Mouse (Mus musculus) gastrocnemius, adult 2 months (tissue): ENCODE measurements at regions not wholly inside any gene's neighbourhood (a gene's known extent, or its start where the extent isn't known, plus 50 kb on each side); places are given as distances from the start of the nearest gene placed in this dataset.

Experiments used
- DNase-seq: peaks from one replicate; pipeline ENCODE4 v3.0.0; 2022
- H3K27ac ChIP-seq: fragments of 200-600 bp; 2 replicates; pipeline ENCODE4 v1.8.1; 2022; ENCODE audit warnings: mild to moderate bottlenecking
- H3K4me3 ChIP-seq: fragments of 200-600 bp; 2 replicates; pipeline ENCODE4 v1.8.1; 2022; ENCODE audit warnings: mild to moderate bottlenecking, moderate library complexity
- CTCF ChIP-seq: fragments of 200-600 bp; IDR thresholded peaks from 2 replicates; pipeline ENCODE4 v1.8.1; 2022; ENCODE audit warnings: antibody characterized with exemption, mild to moderate bottlenecking, moderate library complexity
- intact Hi-C: fragments of 180-260 bp; cut with DNase I; formaldehyde crosslinking; loops from one replicate; pipeline ENCODE4 v1.15.1; 2025

GRCm38 (mm10) chr7:145025186-145026013, 85.7 kb upstream of the Ccnd1 start:
- H3K4me3 ChIP-seq: no peak overlapping the region
- DNase-seq: no peak
- TF ChIP-seq CTCF: no peak
- intact Hi-C loops: loop anchor here (5.0 kb wide), 1 partner anchor 83 kb away; no protein-coding TSS in a partner anchor
- H3K27ac ChIP-seq: peak overlapping the region; percentile 79

DNA sequence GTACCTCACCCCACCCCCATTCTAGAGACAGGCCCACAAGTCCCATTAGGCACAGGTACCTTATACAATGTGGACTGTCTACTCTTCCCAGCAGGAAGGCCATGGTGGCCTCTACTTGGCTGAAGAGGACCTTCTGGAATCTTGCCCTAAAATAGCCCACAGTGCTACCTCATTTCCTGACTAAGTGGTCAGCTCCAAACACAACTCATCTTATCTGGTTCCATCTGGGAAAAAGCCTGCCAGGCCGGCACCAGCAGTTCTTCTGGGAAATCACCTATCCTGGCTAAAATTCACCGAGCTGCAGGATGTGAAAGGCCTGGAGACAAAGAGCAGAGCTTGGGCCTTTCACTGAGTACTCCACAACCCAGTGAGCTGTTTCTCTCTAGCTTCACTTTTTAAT, 84.9 kb upstream of the Ccnd1 start:
- intact Hi-C loops: loop anchor here (5.0 kb wide), 1 partner anchor 82 kb away; no protein-coding TSS in a partner anchor
- DNase-seq: no peak
- Histone ChIP-seq H3K4me3 (no peak overlapping the region), H3K27ac (peak overlapping the region; percentile 79)
- no peak for TF ChIP-seq CTCF

DNA sequence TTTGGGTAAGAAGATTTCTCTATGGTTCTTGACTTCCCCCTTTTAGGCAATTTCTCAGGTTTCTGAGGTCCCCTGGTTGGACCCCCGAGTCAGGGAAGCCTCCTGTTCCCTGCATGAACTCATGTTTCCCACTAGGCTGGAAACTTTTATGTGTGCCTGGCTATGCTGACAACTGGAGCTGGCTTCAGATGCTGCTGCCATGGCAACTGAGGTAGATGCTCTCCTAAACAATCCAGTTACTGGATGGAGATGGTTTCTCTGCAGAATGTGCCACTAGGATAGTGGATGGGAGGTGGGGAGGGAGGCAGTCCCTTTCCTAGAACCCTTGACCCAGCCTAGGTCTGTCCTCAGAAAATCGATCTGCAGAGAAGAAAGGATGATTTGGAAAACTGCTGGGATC, 79.4 kb upstream of the Ccnd1 start:
- intact Hi-C loops: no loop called here
- no peak for TF ChIP-seq CTCF
- H3K4me3 ChIP-seq: no peak overlapping the region
- H3K27ac ChIP-seq: no peak overlapping the region
- no peak for DNase-seq

GRCm38 (mm10) chr7:145018149-145018548, 78.4 kb upstream of the Ccnd1 start:
- intact Hi-C loops: no loop called here
- no peak for DNase-seq
- TF ChIP-seq CTCF: no peak
- Histone ChIP-seq H3K4me3 (no peak overlapping the region), H3K27ac (no peak overlapping the region)

DNA sequence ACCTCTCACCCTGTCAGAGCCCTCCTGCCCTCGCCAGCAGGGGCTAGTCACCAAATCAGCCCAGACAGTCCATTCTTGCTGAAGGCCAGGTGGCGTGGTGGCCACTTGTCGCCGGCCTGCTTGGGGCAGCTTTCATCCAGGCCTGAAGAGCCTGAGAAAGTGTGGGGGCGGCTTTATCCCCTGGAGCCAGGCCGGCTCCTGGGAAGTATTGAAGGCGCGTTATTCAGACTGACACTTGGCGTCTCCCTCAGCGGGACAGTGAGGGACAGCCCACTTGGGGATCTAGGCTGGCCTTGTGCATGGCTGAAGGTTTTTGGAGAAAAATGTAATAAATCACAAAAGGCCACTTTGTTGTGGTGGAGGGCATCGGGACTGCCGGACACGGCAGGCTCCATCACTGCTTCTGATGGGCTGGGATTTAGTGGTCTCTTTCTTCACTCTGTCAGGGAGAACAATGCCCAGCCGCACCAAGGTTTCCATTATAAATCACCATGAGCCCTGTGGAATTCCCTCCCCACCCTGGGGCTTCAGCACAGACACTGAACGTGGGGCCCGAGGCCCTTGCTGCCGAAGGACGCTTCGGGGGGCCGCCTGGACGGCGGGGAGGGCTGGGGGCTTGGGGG, 75.8 kb upstream of the Ccnd1 start:
- Histone ChIP-seq H3K27ac (no peak overlapping the region), H3K4me3 (no peak overlapping the region)
- no peak for DNase-seq
- TF ChIP-seq CTCF: no peak
- intact Hi-C loops: no loop called here

GRCm38 (mm10) chr7:145010757-145011156, 71.0 kb upstream of the Ccnd1 start:
- H3K27ac ChIP-seq: no peak overlapping the region
- no peak for TF ChIP-seq CTCF
- intact Hi-C loops: no loop called here
- no peak overlapping the region for H3K4me3 ChIP-seq
- DNase-seq: no peak

DNA sequence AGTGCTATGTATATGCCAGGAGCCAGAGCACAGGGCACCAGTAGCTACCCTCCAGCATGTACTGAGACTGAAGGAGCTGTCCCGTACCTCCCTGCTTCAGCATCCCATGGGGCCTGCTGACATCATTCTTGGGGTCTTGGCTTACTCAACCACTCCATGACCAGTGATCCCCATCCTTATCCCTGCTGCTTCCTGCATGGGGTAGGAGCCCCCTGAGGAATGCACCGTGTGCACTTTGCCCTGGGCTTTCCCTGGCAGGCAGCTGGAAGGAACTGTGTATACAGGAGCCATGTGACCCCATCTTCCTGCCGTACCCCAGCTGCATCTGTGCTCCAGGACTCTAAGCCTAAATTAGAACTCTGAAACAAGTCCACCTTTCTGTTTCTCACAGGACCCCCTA, 70.3 kb upstream of the Ccnd1 start:
- Histone ChIP-seq H3K27ac (no peak overlapping the region), H3K4me3 (no peak overlapping the region)
- no peak for TF ChIP-seq CTCF
- no peak for DNase-seq
- intact Hi-C loops: no loop called here

- no peak for DNase-seq
- Histone ChIP-seq H3K27ac (no peak overlapping the region), H3K4me3 (no peak overlapping the region)
- intact Hi-C loops: no loop called here
- no peak for TF ChIP-seq CTCF
These were observed 69.1 kb upstream of the Ccnd1 start for GRCm38 (mm10) chr7:145008662-145009333.

GRCm38 (mm10) chr7:145007216-145007615, 67.5 kb upstream of the Ccnd1 start:
- DNase-seq: no peak
- no peak for TF ChIP-seq CTCF
- Histone ChIP-seq H3K27ac (no peak overlapping the region), H3K4me3 (no peak overlapping the region)
- intact Hi-C loops: no loop called here

DNA sequence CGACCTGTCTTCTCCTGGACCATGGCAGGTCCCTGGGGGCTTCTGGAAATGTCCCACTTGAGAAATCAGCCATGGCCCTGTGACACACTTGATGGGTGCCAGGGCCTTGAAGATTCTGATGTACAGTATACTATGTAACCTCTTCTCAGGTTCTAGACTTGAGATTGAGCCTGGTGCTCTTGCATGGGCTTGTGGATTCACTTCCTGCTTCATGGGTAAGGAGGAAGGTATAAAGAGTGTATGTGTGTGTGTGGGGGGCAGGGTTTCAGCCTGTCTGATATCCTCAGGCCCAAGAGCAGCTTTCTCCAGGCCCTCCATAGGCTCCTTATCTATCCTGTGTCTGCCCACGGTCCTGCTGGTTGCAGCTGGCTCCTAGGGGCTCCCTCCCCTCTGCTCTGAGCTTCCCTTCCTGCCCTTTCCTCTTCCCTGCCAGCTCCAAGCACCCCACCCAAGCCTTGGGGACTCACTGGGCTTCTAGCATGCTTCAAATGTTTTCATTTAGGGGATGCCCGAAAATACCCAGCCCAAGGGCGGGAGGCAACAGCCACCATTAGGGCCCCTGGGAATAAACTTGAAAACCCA, 61.9 kb upstream of the Ccnd1 start:
- no peak for TF ChIP-seq CTCF
- intact Hi-C loops: no loop called here
- H3K4me3 ChIP-seq: no peak overlapping the region
- DNase-seq: peak; percentile 29
- no peak overlapping the region for H3K27ac ChIP-seq

DNA sequence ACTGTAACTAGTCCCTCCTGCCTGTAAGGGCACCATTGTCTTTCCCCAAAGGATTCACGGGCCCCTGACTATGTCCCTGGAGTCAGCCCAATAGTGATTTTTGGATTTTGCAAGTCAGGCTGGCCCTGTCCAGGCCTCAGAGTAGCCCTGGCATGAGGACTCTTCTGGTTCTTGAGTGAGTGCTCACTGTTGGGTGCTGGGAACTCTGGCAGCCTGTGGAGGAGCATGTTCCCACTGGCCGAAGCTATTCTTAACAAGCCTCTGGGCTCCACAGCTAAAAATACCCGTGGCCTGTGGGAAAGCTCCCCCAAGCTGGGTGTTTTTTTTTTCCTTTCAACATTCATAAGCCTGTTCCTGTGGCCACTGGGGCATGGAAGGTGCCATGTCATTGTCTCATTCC, 60.0 kb upstream of the Ccnd1 start:
- H3K27ac ChIP-seq: peak overlapping the region; percentile 77
- TF ChIP-seq CTCF: no peak
- intact Hi-C loops: no loop called here
- peak; percentile 60 for DNase-seq
- no peak overlapping the region for H3K4me3 ChIP-seq

DNA sequence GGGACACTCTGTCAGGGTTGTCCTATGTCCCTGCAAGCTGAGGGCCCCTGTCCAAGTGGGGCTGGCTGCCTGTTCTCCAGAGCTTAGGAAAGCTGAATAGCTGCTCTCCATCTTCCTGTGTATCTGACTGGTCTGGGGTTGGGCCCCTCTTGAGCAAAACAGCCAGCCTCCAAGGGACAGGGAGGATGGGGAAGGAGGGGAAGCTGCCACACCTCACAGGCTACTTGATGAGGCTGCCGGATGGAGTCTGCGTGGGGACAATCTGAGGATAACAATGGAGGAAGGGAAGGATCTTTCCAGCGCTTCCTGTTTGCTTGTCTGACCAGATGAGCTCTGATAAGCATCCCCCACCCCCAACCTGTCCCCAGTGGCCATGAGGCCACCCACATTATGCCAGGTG, 57.1 kb upstream of the Ccnd1 start:
- no peak for DNase-seq

GRCm38 (mm10) chr7:144994229-144994628, 54.5 kb upstream of the Ccnd1 start:
- intact Hi-C loops: no loop called here

More for the DNA sequence above, 57.1 kb upstream of the Ccnd1 start:
- 0 out of 2 replicates have a peak overlapping the region, but pooled peaks have one; percentile 24 for H3K27ac ChIP-seq
- TF ChIP-seq CTCF: no peak
- intact Hi-C loops: no loop called here
- no peak overlapping the region for H3K4me3 ChIP-seq

More at GRCm38 (mm10) chr7:144994229-144994628, 54.5 kb upstream of the Ccnd1 start:
- no peak for DNase-seq
- Histone ChIP-seq H3K4me3 (no peak overlapping the region), H3K27ac (no peak overlapping the region)
- TF ChIP-seq CTCF: no peak
